Mouse (Mus musculus): ENCODE measurements around the gene Calm1. TPM values are rescaled to one million over a fixed set of nuclear protein-coding genes. Genes with fewer than 3 reads are reported as not detected.

Calm1 gene
- polyA plus RNA-seq, 1 experiment from 2014 or later, result 2,617 TPM

Other genes with a start within 250 kb of the Calm1 start
- gene Kcnk13, start 234.9 kb upstream of the Calm1 start, polyA plus RNA-seq (2015; fragmentation: Nextera tagmentation; extraction: Ambion mirVana), result 1.0 and 1.1 TPM in 2 replicates
- 263 and 274 TPM in 2 replicates for gene Psmc1, start 89.3 kb upstream of the Calm1 start, polyA plus RNA-seq (2015; fragmentation: Nextera tagmentation; extraction: Ambion mirVana)
- 12.5 and 13.4 TPM in 2 replicates for gene Nrde2, start 39.8 kb upstream of the Calm1 start, polyA plus RNA-seq (2015; fragmentation: Nextera tagmentation; extraction: Ambion mirVana)

Measured in hindbrain, embryonic 15.5 days (tissue).